ENCODE assay signal across 11 mouse cellular contexts in genomic region chr5:4825951-4826350, GRCm38 (mm10).
DNase-seq lines count a peak whose midpoint lies in the region; ATAC-seq and TF ChIP-seq lines count a peak whose summit lies in the region.
"Had no signal": no experiment of that assay in that cellular context is flagged by ENCODE, and none has a peak within 500 bp of the region (broad histone marks: within the 10 kb centered on the region; RNA-seq: fewer than 3 reads in every experiment).

No protein-coding gene starts in this region.

- no peaks in the 10 kb centered on the region for H3K36me3 ChIP-seq in lung, embryonic 14.5 days (ENCODE audit: insufficient read depth)
- no peaks in the 10 kb centered on the region for H3K36me3 ChIP-seq in forebrain, embryonic 16.5 days (ENCODE audit: control insufficient read depth, insufficient read depth)
- H3K36me3 ChIP-seq: limb, embryonic 12.5 days had no signal

- intact Hi-C loops in gastrocnemius, adult 2 months (cut with DNase I), result no loop called here

- no peak overlapping the region for H3K9ac ChIP-seq in lung, embryonic 14.5 days
- no peak overlapping the region for H3K9ac ChIP-seq in forebrain, embryonic 16.5 days (replicated peaks; ENCODE audit: low read depth, low read length)
- H3K9ac ChIP-seq: limb, embryonic 12.5 days had no signal

- no peak overlapping the region for H3K27ac ChIP-seq in gastrocnemius, adult 2 months
- H3K27ac ChIP-seq in lung, embryonic 14.5 days (ENCODE audit: low read depth), result peak overlapping the region; percentile 74
- H3K27ac ChIP-seq in forebrain, embryonic 16.5 days (ENCODE audit: low read length), result no peak overlapping the region
- H3K27ac ChIP-seq: limb, embryonic 12.5 days had no signal

- no peaks in the 10 kb centered on the region for H3K27me3 ChIP-seq in lung, embryonic 14.5 days (ENCODE audit: insufficient read depth, low read length)
- no peaks in the 10 kb centered on the region for H3K27me3 ChIP-seq in forebrain, embryonic 16.5 days (replicated peaks; ENCODE audit: control insufficient read depth, insufficient read depth, low read length)
- H3K27me3 ChIP-seq: limb, embryonic 12.5 days had no signal

- 0 out of 2 replicates have a peak, but pooled peaks cover 3% of the 10 kb centered on the region for H3K4me1 ChIP-seq in lung, embryonic 14.5 days (ENCODE audit: insufficient read depth)
- peaks cover 12% of the 10 kb centered on the region for H3K4me1 ChIP-seq in forebrain, embryonic 16.5 days (replicated peaks; ENCODE audit: control insufficient read depth, insufficient read depth, low read length)

- ATAC-seq in lung, embryonic 14.5 days (ENCODE audit: insufficient read depth), result peak; percentile 98
- ATAC-seq in granulocyte monocyte progenitor cell, adult 5-6 weeks (replicated peaks; ENCODE audit: poor library complexity, severe bottlenecking), result no peak
- ATAC-seq in forebrain, embryonic 16.5 days, result no peak
- ATAC-seq: hindbrain, embryonic 16.5 days had no signal

- WGBS in lung, embryonic 14.5 days, result 27% methylated on average over 7 of the region's 7 CpGs
- WGBS in forebrain, embryonic 16.5 days, result 77% methylated on average over 7 of the region's 7 CpGs

- no peak for TF ChIP-seq CTCF in gastrocnemius, adult 2 months (IDR thresholded peaks at IDR 0.05)
- no peak for TF ChIP-seq CTCF in lung, embryonic 14.5 days (IDR thresholded peaks at IDR 0.05; ENCODE audit: low read depth)

- no peak overlapping the region for H3K4me3 ChIP-seq in gastrocnemius, adult 2 months
- no peak overlapping the region for H3K4me3 ChIP-seq in lung, embryonic 14.5 days (ENCODE audit: low read depth, low read length)
- H3K4me3 ChIP-seq in forebrain, embryonic 16.5 days (replicated peaks; ENCODE audit: low read length), result no peak overlapping the region
- H3K4me3 ChIP-seq: limb, embryonic 12.5 days had no signal

- peak; percentile 34 for DNase-seq in gastrocnemius, adult 2 months
- DNase-seq in gastrocnemius, adult 18-20 months (ENCODE audit: low spot score), result no peak
- peak; percentile 90 for DNase-seq in NIH3T3 (ENCODE audit: low read depth)
- DNase-seq in kidney, adult 11 months, result peak; percentile 37
- DNase-seq in lung, embryonic 14.5 days, result peak; percentile 82
- DNase-seq in layer of hippocampus, adult 9-10 months (ENCODE audit: low spot score), result no peak
- DNase-seq: cerebellum, adult 9-10 months had no signal

- H3K4me2 ChIP-seq in lung, embryonic 14.5 days, result no peak overlapping the region
- no peak overlapping the region for H3K4me2 ChIP-seq in forebrain, embryonic 16.5 days (ENCODE audit: low read length)
- H3K4me2 ChIP-seq: limb, embryonic 12.5 days had no signal

- H3K9me3 ChIP-seq in lung, embryonic 14.5 days (ENCODE audit: low read depth, low read length), result no peaks in the 10 kb centered on the region
- H3K9me3 ChIP-seq in forebrain, embryonic 16.5 days (ENCODE audit: control insufficient read depth, low read length), result no peaks in the 10 kb centered on the region
- H3K9me3 ChIP-seq: limb, embryonic 12.5 days had no signal

Comparison
In these comparisons a context has a peak if more than half of its experiments do, and no peak if none do; other contexts are left out.
1. DNase-seq: peak in gastrocnemius, adult 2 months (single experiment), NIH3T3 (single experiment), kidney, adult 11 months (single experiment) and lung, embryonic 14.5 days (single experiment); none in gastrocnemius, adult 18-20 months (single experiment) and layer of hippocampus, adult 9-10 months (single experiment).